ENCODE assay signal across 19 mouse cellular contexts in genomic region chr13:37912011-37912410, GRCm38 (mm10).
A peak's percentile ranks its signal among the peaks of the same experiment; 100 is the strongest.
DNase-seq lines count a peak whose midpoint lies in the region; ATAC-seq lines count a peak whose summit lies in the region.
"Had no signal": no experiment of that assay in that cellular context is flagged by ENCODE, and none has a peak within 500 bp of the region (broad histone marks: within the 10 kb centered on the region; RNA-seq: fewer than 3 reads in every experiment).

No protein-coding gene starts in this region.

- H3K9me3 ChIP-seq in liver, embryonic 12.5 days (replicated peaks): no peaks in the 10 kb centered on the region
- H3K9me3 ChIP-seq in midbrain, embryonic 13.5 days: no peaks in the 10 kb centered on the region
- H3K9me3 ChIP-seq: embryonic facial prominence, embryonic 12.5 days; hindbrain, embryonic 15.5 days; limb, embryonic 13.5 days had no signal

- 0 out of 2 replicates have a peak overlapping the region, but pooled peaks have one; percentile 14 for H3K27ac ChIP-seq in liver, embryonic 12.5 days
- H3K27ac ChIP-seq in midbrain, embryonic 13.5 days: no peak overlapping the region
- H3K27ac ChIP-seq: embryonic facial prominence, embryonic 12.5 days; hindbrain, embryonic 15.5 days; limb, embryonic 13.5 days had no signal

- peaks cover 33% of the 10 kb centered on the region for H3K4me1 ChIP-seq in liver, embryonic 12.5 days
- H3K4me1 ChIP-seq in midbrain, embryonic 13.5 days (replicated peaks): no peaks in the 10 kb centered on the region
- H3K4me1 ChIP-seq: hindbrain, embryonic 15.5 days had no signal

- H3K36me3 ChIP-seq in liver, embryonic 12.5 days: peaks cover 93% of the 10 kb centered on the region
- no peaks in the 10 kb centered on the region for H3K36me3 ChIP-seq in midbrain, embryonic 13.5 days
- H3K36me3 ChIP-seq: hindbrain, embryonic 15.5 days had no signal

- no peaks in the 10 kb centered on the region for H3K27me3 ChIP-seq in liver, embryonic 12.5 days (replicated peaks)
- no peaks in the 10 kb centered on the region for H3K27me3 ChIP-seq in midbrain, embryonic 13.5 days
- H3K27me3 ChIP-seq: embryonic facial prominence, embryonic 12.5 days; hindbrain, embryonic 15.5 days; limb, embryonic 13.5 days had no signal

- WGBS in liver, embryonic 12.5 days (ENCODE audit: insufficient replicate concordance): 72% methylated on average over 6 of the region's 6 CpGs
- 77% methylated on average over 6 of the region's 6 CpGs for WGBS in midbrain, embryonic 13.5 days

- 0 out of 2 replicates have a peak overlapping the region, but pooled peaks have one; percentile 1 for H3K9ac ChIP-seq in liver, embryonic 12.5 days
- no peak overlapping the region for H3K9ac ChIP-seq in midbrain, embryonic 13.5 days (replicated peaks)
- H3K9ac ChIP-seq: embryonic facial prominence, embryonic 12.5 days; hindbrain, embryonic 15.5 days; limb, embryonic 13.5 days had no signal

- no peak for ATAC-seq in liver, embryonic 12.5 days
- no peak for ATAC-seq in midbrain, embryonic 13.5 days
- ATAC-seq: forebrain, embryonic 14.5 days had no signal

- no peak for DNase-seq in liver
- DNase-seq in lung, adult 18-20 months: peak; percentile 76 to 83
- peak; percentile 38 for DNase-seq in lung, postnatal 14 days
- peak; percentile 55 for DNase-seq in yolk sac, embryonic 10.5 days (ENCODE audit: low spot score)
- DNase-seq in urinary bladder, adult 2 months (ENCODE audit: low spot score): no peak
- DNase-seq in adrenal gland, postnatal 4 days (ENCODE audit: low spot score in 2 of 2): no peak
- DNase-seq: cerebellum, postnatal 10 days; gastrocnemius, postnatal 36 days; heart, postnatal 10 days; kidney, adult 11 months; retina, postnatal 1 day; thymus, postnatal 36 days had no signal

- no peak overlapping the region for H3K4me2 ChIP-seq in liver, embryonic 12.5 days
- no peak overlapping the region for H3K4me2 ChIP-seq in midbrain, embryonic 13.5 days (replicated peaks)
- H3K4me2 ChIP-seq: embryonic facial prominence, embryonic 12.5 days; hindbrain, embryonic 15.5 days; limb, embryonic 13.5 days had no signal

- H3K4me3 ChIP-seq in liver, embryonic 12.5 days: no peak overlapping the region
- no peak overlapping the region for H3K4me3 ChIP-seq in midbrain, embryonic 13.5 days (replicated peaks)
- H3K4me3 ChIP-seq: embryonic facial prominence, embryonic 12.5 days; erythroblast, embryonic 14.5 days; hindbrain, embryonic 15.5 days; limb, embryonic 13.5 days had no signal

Comparison
In these comparisons a context has a peak if more than half of its experiments do, and no peak if none do; other contexts are left out.
1. DNase-seq: peak in lung, adult 18-20 months (2 of 2), lung, postnatal 14 days (single experiment) and yolk sac, embryonic 10.5 days (single experiment); none in liver (single experiment), urinary bladder, adult 2 months (single experiment) and adrenal gland, postnatal 4 days (0 of 2).